8 mouse cellular contexts compared by ENCODE assay signal in the genomic region with DNA sequence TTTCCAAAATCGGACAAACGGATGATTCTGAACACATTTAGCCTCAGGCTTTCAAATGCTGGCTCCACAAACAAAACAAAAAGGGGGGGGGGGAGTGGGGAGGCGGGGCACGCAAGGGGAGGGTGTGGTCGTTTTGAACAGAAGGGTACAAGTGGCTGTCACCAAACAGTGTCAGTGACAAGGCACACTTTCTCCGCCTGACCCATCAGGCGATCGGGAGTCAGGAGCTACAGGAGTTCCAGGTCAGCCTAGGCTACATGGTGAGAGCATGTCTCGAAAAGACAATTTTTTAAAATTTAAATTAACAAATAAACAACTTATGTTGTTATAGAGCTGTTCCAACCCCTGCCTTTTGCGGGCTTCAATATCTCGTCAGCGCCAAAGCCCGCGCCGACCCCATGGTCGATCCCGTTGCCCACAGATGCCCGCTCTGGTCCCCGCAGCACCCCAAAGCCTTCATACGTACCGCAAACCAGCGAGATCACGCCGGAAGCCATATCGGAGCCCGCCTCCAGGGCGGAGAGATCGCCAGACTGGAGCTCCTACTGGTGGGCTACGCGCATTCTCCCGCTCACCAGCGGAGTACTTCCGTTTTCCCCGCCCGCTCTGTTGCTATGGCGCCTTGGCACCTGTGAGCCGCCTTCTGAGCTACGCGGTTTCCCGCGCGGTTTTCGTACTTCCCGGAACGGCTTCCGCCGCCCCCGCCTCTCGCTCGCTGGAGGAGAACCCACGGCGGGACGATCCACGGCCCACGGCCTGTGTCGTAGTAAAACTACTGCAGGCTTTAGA. TPM values are rescaled to one million over a fixed set of nuclear protein-coding genes. Genes with fewer than 3 reads are reported as not detected.
DNase-seq lines count a peak whose midpoint lies in the region; ATAC-seq and TF ChIP-seq lines count a peak whose summit lies in the region.

A gene (minus strand): TSS at position 650 of the 789 bp plus-strand sequence.

- H3K4me2 ChIP-seq in forebrain, embryonic 16.5 days (ENCODE audit: low read length): peak within 1 kb of the TSS; percentile 64
- peak within 1 kb of the TSS; percentile 82 for H3K4me2 ChIP-seq in lung, embryonic 14.5 days

- peak; percentile 95 for ATAC-seq in G1E (ENCODE audit: extremely low read depth, insufficient number of reproducible peaks, low FRiP score, poor library complexity, severe bottlenecking)
- peak; percentile 100 for ATAC-seq in forebrain, embryonic 16.5 days
- peak; percentile 98 for ATAC-seq in lung, embryonic 14.5 days (ENCODE audit: insufficient read depth)

- peak; percentile 86 for DNase-seq in G1E (ENCODE audit: low spot score)
- peak; percentile 94 to 98 for DNase-seq in cerebellum, adult 18-20 months
- peak; percentile 92 to 93 for DNase-seq in heart, postnatal 36 days
- peak; percentile 95 to 97 for DNase-seq in layer of hippocampus, adult 2 months (ENCODE audit: low spot score in 2 of 2)
- peak; percentile 98 for DNase-seq in lung, embryonic 14.5 days
- peak; percentile 97 for DNase-seq in thymus, adult 2 months

- H3K9ac ChIP-seq in forebrain, embryonic 16.5 days (replicated peaks; ENCODE audit: low read depth, low read length): peak within 1 kb of the TSS; percentile 81
- peak within 1 kb of the TSS; percentile 83 for H3K9ac ChIP-seq in lung, embryonic 14.5 days

- TF ChIP-seq CTCF in G1E (IDR thresholded peaks at IDR 0.05; ENCODE audit: low read depth, low read length): no peak
- TF ChIP-seq CTCF in layer of hippocampus, adult 2 months (conservative IDR thresholded peaks at IDR 0.05): peak; percentile 79
- TF ChIP-seq CTCF in lung, embryonic 14.5 days (IDR thresholded peaks at IDR 0.05; ENCODE audit: low read depth): peak; percentile 62
- TF ChIP-seq CTCF in olfactory bulb, adult 2 months (IDR thresholded peaks at IDR 0.05; ENCODE audit: insufficient read depth, low read depth, low read length): no peak
- peak; percentile 62 for TF ChIP-seq CTCF in thymus, adult 2 months (IDR thresholded peaks at IDR 0.05; ENCODE audit: borderline replicate concordance, control insufficient read depth, extremely low read depth, insufficient read depth, low read length, poor library complexity)

- peaks cover 22% of the 10 kb centered on the region for H3K36me3 ChIP-seq in G1E (replicated peaks)
- no peaks in the 10 kb centered on the region for H3K36me3 ChIP-seq in forebrain, embryonic 16.5 days (ENCODE audit: control insufficient read depth, insufficient read depth)
- H3K36me3 ChIP-seq in lung, embryonic 14.5 days (ENCODE audit: insufficient read depth): peaks cover 8% of the 10 kb centered on the region
- H3K36me3 ChIP-seq in thymus, adult 2 months (ENCODE audit: control insufficient read depth, insufficient read depth, low read length): no peaks in the 10 kb centered on the region

- under 1% methylated on average over 55 of the region's 56 CpGs for WGBS in forebrain, embryonic 16.5 days
- under 1% methylated on average over 56 of the region's 56 CpGs for WGBS in lung, embryonic 14.5 days
- under 1% methylated on average over 56 of the region's 56 CpGs for WGBS in olfactory bulb, adult 2 months
- WGBS in thymus, adult 2 months: under 1% methylated on average over 56 of the region's 56 CpGs

- H3K9me3 ChIP-seq in G1E (replicated peaks): no peaks in the 10 kb centered on the region
- no peaks in the 10 kb centered on the region for H3K9me3 ChIP-seq in forebrain, embryonic 16.5 days (ENCODE audit: control insufficient read depth, low read length)
- no peaks in the 10 kb centered on the region for H3K9me3 ChIP-seq in lung, embryonic 14.5 days (ENCODE audit: low read depth, low read length)

- intact Hi-C loops in heart, postnatal 36 days (cut with DNase I): loop anchor here (1.0 to 2.0 kb wide), 3 partner anchors 19 to 90 kb away; a partner anchor contains a TSS

- no peaks in the 10 kb centered on the region; the same call in 1 of the 2 replicates for H3K27me3 ChIP-seq in G1E (ENCODE audit: insufficient read depth, low read length)
- no peaks in the 10 kb centered on the region for H3K27me3 ChIP-seq in forebrain, embryonic 16.5 days (replicated peaks; ENCODE audit: control insufficient read depth, insufficient read depth, low read length)
- no peaks in the 10 kb centered on the region for H3K27me3 ChIP-seq in lung, embryonic 14.5 days (ENCODE audit: insufficient read depth, low read length)
- H3K27me3 ChIP-seq in thymus, adult 2 months (ENCODE audit: control insufficient read depth, insufficient read depth, low read length): no peaks in the 10 kb centered on the region

- TF ChIP-seq POLR2A in olfactory bulb, adult 2 months (IDR thresholded peaks at IDR 0.05; ENCODE audit: insufficient read depth, low read depth, low read length): peak; percentile 82
- TF ChIP-seq POLR2A in thymus, adult 2 months (IDR thresholded peaks at IDR 0.05; ENCODE audit: control insufficient read depth, extremely low read depth, insufficient read depth, low read length, poor library complexity): peak; percentile 88

- peaks cover 78% of the 10 kb centered on the region for H3K4me1 ChIP-seq in G1E (ENCODE audit: insufficient read depth, low read depth, low read length)
- peaks cover 11% of the 10 kb centered on the region for H3K4me1 ChIP-seq in forebrain, embryonic 16.5 days (replicated peaks; ENCODE audit: control insufficient read depth, insufficient read depth, low read length)
- H3K4me1 ChIP-seq in lung, embryonic 14.5 days (ENCODE audit: insufficient read depth): 0 out of 2 replicates have a peak, but pooled peaks cover 3% of the 10 kb centered on the region
- H3K4me1 ChIP-seq in olfactory bulb, adult 2 months (ENCODE audit: control insufficient read depth, insufficient read depth, low read length): peaks cover 5% of the 10 kb centered on the region
- H3K4me1 ChIP-seq in thymus, adult 2 months (replicated peaks; ENCODE audit: control insufficient read depth, insufficient read depth, low read length): peaks cover 71% of the 10 kb centered on the region

- H3K4me3 ChIP-seq in G1E (ENCODE audit: low read depth, low read length): peak within 1 kb of the TSS; percentile 73
- peak within 1 kb of the TSS; percentile 64 for H3K4me3 ChIP-seq in forebrain, embryonic 16.5 days (replicated peaks; ENCODE audit: low read length)
- peak within 1 kb of the TSS; percentile 93 for H3K4me3 ChIP-seq in layer of hippocampus, adult 2 months
- H3K4me3 ChIP-seq in lung, embryonic 14.5 days (ENCODE audit: low read depth, low read length): peak within 1 kb of the TSS; percentile 69
- H3K4me3 ChIP-seq in olfactory bulb, adult 2 months (ENCODE audit: insufficient read depth, low read depth, low read length): peak within 1 kb of the TSS; percentile 63
- H3K4me3 ChIP-seq in thymus, adult 2 months (ENCODE audit: control insufficient read depth, insufficient read depth, low read length): peak within 1 kb of the TSS; percentile 56

- H3K27ac ChIP-seq in forebrain, embryonic 16.5 days (ENCODE audit: low read length): peak within 1 kb of the TSS; percentile 90
- peak within 1 kb of the TSS; percentile 93 for H3K27ac ChIP-seq in layer of hippocampus, adult 2 months
- peak within 1 kb of the TSS; percentile 78 for H3K27ac ChIP-seq in lung, embryonic 14.5 days (ENCODE audit: low read depth)
- H3K27ac ChIP-seq in olfactory bulb, adult 2 months (ENCODE audit: insufficient read depth, low read depth, low read length): peak within 1 kb of the TSS; percentile 76
- peak within 1 kb of the TSS; percentile 92 for H3K27ac ChIP-seq in thymus, adult 2 months (ENCODE audit: control insufficient read depth, insufficient read depth, low read length)

RNA-seq across cellular contexts. Expression of the gene that starts here (rescaled TPM):
- total RNA-seq in G1E (2014; fragmentation: Nextera tagmentation) (44.0 and 59.3 TPM in 2 replicates), G1E (2017) (97.3 and 102 TPM in 2 replicates)
- polyA plus RNA-seq in G1E (2012): 11.5 and 13.0 TPM in 2 replicates
- 114 and 120 TPM in 2 replicates for polyA plus RNA-seq in forebrain, embryonic 16.5 days (2015; fragmentation: Nextera tagmentation; extraction: Ambion mirVana)
- 10 to 100 TPM; 32.3 to 37.0 TPM for total RNA-seq in heart, postnatal 36 days (2021)
- 10 to 100 TPM; 16.0 to 16.4 TPM for total RNA-seq in layer of hippocampus, adult 2 months (2021)
- 153 and 156 TPM in 2 replicates for polyA plus RNA-seq in lung, embryonic 14.5 days (2014; fragmentation: Nextera tagmentation; extraction: Ambion mirVana)
- not detected in 2 replicates for polyA plus RNA-seq in olfactory bulb, adult 2 months (2012; ENCODE audit: insufficient read depth, insufficient read length, low replicate concordance, missing spikeins)
- 93.7 and 111 TPM in 2 replicates for polyA plus RNA-seq in thymus, adult 2 months (2012; rRNA removed)

Comparison
In these comparisons a context has a peak if more than half of its experiments do, and no peak if none do; other contexts are left out.
1. Peak in every context shown above with its lines: DNase-seq, ATAC-seq, H3K4me3 ChIP-seq and H3K27ac ChIP-seq.
2. CTCF ChIP-seq: peak in layer of hippocampus, adult 2 months (single experiment), lung, embryonic 14.5 days (single experiment) and thymus, adult 2 months (single experiment); none in G1E (single experiment) and olfactory bulb, adult 2 months (single experiment).